ENCODE assay signal across 15 mouse cellular contexts in genomic region chr3:96579239-96579750, GRCm38 (mm10). TPM values are rescaled to one million over a fixed set of nuclear protein-coding genes. Genes with fewer than 3 reads are reported as not detected.
DNase-seq lines count a peak whose midpoint lies in the region; ATAC-seq and TF ChIP-seq lines count a peak whose summit lies in the region.
"Had no signal": no experiment of that assay in that cellular context is flagged by ENCODE, and none has a peak within 500 bp of the region (broad histone marks: within the 10 kb centered on the region; RNA-seq: fewer than 3 reads in every experiment).

No protein-coding gene starts in this region.

- H3K9ac ChIP-seq in liver, adult 2 months (ENCODE audit: low read depth, low read length), result no peak overlapping the region
- H3K9ac ChIP-seq in liver, embryonic 15.5 days, result no peak overlapping the region
- H3K9ac ChIP-seq: embryonic facial prominence, embryonic 15.5 days; intestine, embryonic 15.5 days had no signal

- peak; percentile 93 for DNase-seq in heart, adult 11 months
- no peak for DNase-seq in heart, postnatal 14 days
- no peak for DNase-seq in liver, adult 2 months (ENCODE audit: extremely low read depth, low read depth, low spot score)
- DNase-seq in liver, result no peak
- no peak for DNase-seq in spleen, adult 12 weeks (ENCODE audit: low spot score)
- DNase-seq in thymus, postnatal 25 days, result no peak
- DNase-seq: adrenal gland, adult 8-10 months; cerebellum, adult 11 months; right cerebral cortex, postnatal 14 days had no signal

- H3K27me3 ChIP-seq in liver, adult 2 months (ENCODE audit: control insufficient read depth, insufficient read depth, low read length), result no peaks in the 10 kb centered on the region
- no peaks in the 10 kb centered on the region for H3K27me3 ChIP-seq in liver, embryonic 15.5 days
- H3K27me3 ChIP-seq: embryonic facial prominence, embryonic 15.5 days; intestine, embryonic 15.5 days; Patski had no signal

- no peaks in the 10 kb centered on the region for H3K9me3 ChIP-seq in liver, embryonic 15.5 days (replicated peaks)
- H3K9me3 ChIP-seq: embryonic facial prominence, embryonic 15.5 days; intestine, embryonic 15.5 days had no signal

- H3K27ac ChIP-seq in liver, adult 2 months (replicated peaks; ENCODE audit: insufficient read depth, low read depth, low read length), result 0 out of 2 replicates have a peak overlapping the region, but pooled peaks have one; percentile 6
- H3K27ac ChIP-seq in cortical plate, adult 2 months (ENCODE audit: insufficient read depth, low read length), result 0 out of 2 replicates have a peak overlapping the region, but pooled peaks have one; percentile 22
- H3K27ac ChIP-seq in liver, embryonic 15.5 days (replicated peaks), result peak overlapping the region; percentile 35; the same call in 1 of the 2 replicates
- H3K27ac ChIP-seq: embryonic facial prominence, embryonic 15.5 days; intestine, embryonic 15.5 days had no signal

- intact Hi-C loops in heart, postnatal 14 days (cut with DNase I), result no loop called here

- no peak for ATAC-seq in liver, embryonic 15.5 days (ENCODE audit: insufficient read depth)

- TF ChIP-seq POLR2A in liver, adult 2 months (IDR thresholded peaks at IDR 0.05; ENCODE audit: extremely low read depth, insufficient read depth, low read length), result no peak
- TF ChIP-seq POLR2A in cortical plate, adult 2 months (IDR thresholded peaks at IDR 0.05; ENCODE audit: extremely low read depth, insufficient read depth, low read length), result no peak

- TF ChIP-seq CTCF in liver, adult 2 months (IDR thresholded peaks at IDR 0.05; ENCODE audit: low read depth, low read length), result no peak
- TF ChIP-seq CTCF in cortical plate, adult 2 months (IDR thresholded peaks at IDR 0.05; ENCODE audit: extremely low read depth, insufficient read depth, low read length), result no peak

- H3K4me2 ChIP-seq in liver, embryonic 15.5 days, result peak overlapping the region; percentile 53; the same call in 1 of the 2 replicates
- H3K4me2 ChIP-seq: embryonic facial prominence, embryonic 15.5 days had no signal

- H3K4me3 ChIP-seq in liver, adult 2 months (ENCODE audit: insufficient read depth, low read depth, low read length), result no peak overlapping the region
- no peak overlapping the region for H3K4me3 ChIP-seq in cortical plate, adult 2 months (ENCODE audit: insufficient read depth, low read length)
- no peak overlapping the region for H3K4me3 ChIP-seq in liver, embryonic 15.5 days (replicated peaks)
- H3K4me3 ChIP-seq: intestine, embryonic 15.5 days had no signal

- peaks cover 23% of the 10 kb centered on the region for H3K4me1 ChIP-seq in liver, adult 2 months (ENCODE audit: control insufficient read depth, insufficient read depth, low read length)
- H3K4me1 ChIP-seq in cortical plate, adult 2 months (ENCODE audit: control insufficient read depth, insufficient read depth, low read length), result peaks cover 6% of the 10 kb centered on the region
- H3K4me1 ChIP-seq in liver, embryonic 15.5 days (replicated peaks), result peaks cover 48% of the 10 kb centered on the region

- no peaks in the 10 kb centered on the region for H3K36me3 ChIP-seq in liver, adult 2 months (ENCODE audit: control insufficient read depth, insufficient read depth, low read length)
- H3K36me3 ChIP-seq in liver, embryonic 15.5 days (replicated peaks), result no peaks in the 10 kb centered on the region
- H3K36me3 ChIP-seq: embryonic facial prominence, embryonic 15.5 days; intestine, embryonic 15.5 days had no signal

- WGBS in liver, adult 2 months, result 82% methylated on average over 4 of the region's 4 CpGs
- 61% methylated on average over 4 of the region's 4 CpGs for WGBS in liver, embryonic 15.5 days (ENCODE audit: insufficient replicate concordance)

- H3K79me2 ChIP-seq in liver, adult 2 months (ENCODE audit: control insufficient read depth, insufficient read depth, low read length), result no peaks in the 10 kb centered on the region

RNA-seq across cellular contexts. Expression of gene Gm16253, which starts 2.5 kb away (rescaled TPM):
- 1 to 10 TPM; 3.7 to 4.5 TPM for total RNA-seq in heart, postnatal 14 days (2021)
- not detected in 2 replicates for total RNA-seq in liver, adult 2 months (2014; rRNA removed)
- not detected in 2 replicates for polyA plus RNA-seq in liver, adult 2 months (2012; rRNA removed)
- polyA plus RNA-seq in cortical plate, adult 2 months (2012; rRNA removed), result not detected in 2 replicates
- 0.17 and 0.23 TPM in 2 replicates for polyA plus RNA-seq in liver, embryonic 15.5 days (2015; fragmentation: Nextera tagmentation; extraction: Ambion mirVana)
- total RNA-seq: adrenal gland, adult 8-10 months; granulocyte monocyte progenitor cell, adult 5-6 weeks had no signal

RNA-seq across cellular contexts. Expression of gene Polr3gl, which starts 14.7 kb away (rescaled TPM):
- total RNA-seq in heart, postnatal 14 days (2021), result 10 to 100 TPM; 21.8 to 25.3 TPM
- total RNA-seq in liver, adult 2 months (2014; rRNA removed), result 5.7 and 8.2 TPM in 2 replicates
- polyA plus RNA-seq in liver, adult 2 months (2012; rRNA removed), result 7.0 and 7.7 TPM in 2 replicates
- 44.5 and 55.9 TPM in 2 replicates for polyA plus RNA-seq in cortical plate, adult 2 months (2012; rRNA removed)
- 10.9 and 11.7 TPM in 2 replicates for polyA plus RNA-seq in liver, embryonic 15.5 days (2015; fragmentation: Nextera tagmentation; extraction: Ambion mirVana)

RNA-seq across cellular contexts. Expression of gene Ankrd34a, which starts 17.1 kb away (rescaled TPM):
- 1 to 10 TPM; 1.3 to 1.8 TPM for total RNA-seq in heart, postnatal 14 days (2021)
- 0.07 TPM in 1 of 2 replicates, not detected in the other for total RNA-seq in liver, adult 2 months (2014; rRNA removed)
- polyA plus RNA-seq in liver, adult 2 months (2012; rRNA removed), result 0.05 and 0.07 TPM in 2 replicates
- polyA plus RNA-seq in cortical plate, adult 2 months (2012; rRNA removed), result 61.6 and 61.9 TPM in 2 replicates
- polyA plus RNA-seq in liver, embryonic 15.5 days (2015; fragmentation: Nextera tagmentation; extraction: Ambion mirVana), result 0.12 and 0.15 TPM in 2 replicates
- total RNA-seq: granulocyte monocyte progenitor cell, adult 5-6 weeks had no signal

RNA-seq across cellular contexts. Expression of gene Txnip, which starts 21.5 kb away (rescaled TPM):
- total RNA-seq in heart, postnatal 14 days (2021), result 100 to 1,000 TPM; 512 to 552 TPM
- total RNA-seq in liver, adult 2 months (2014; rRNA removed), result 153 and 159 TPM in 2 replicates
- polyA plus RNA-seq in liver, adult 2 months (2012; rRNA removed), result 51.0 and 74.3 TPM in 2 replicates
- polyA plus RNA-seq in cortical plate, adult 2 months (2012; rRNA removed), result 31.4 and 38.5 TPM in 2 replicates
- 42.8 and 46.8 TPM in 2 replicates for polyA plus RNA-seq in liver, embryonic 15.5 days (2015; fragmentation: Nextera tagmentation; extraction: Ambion mirVana)

RNA-seq across cellular contexts. Expression of gene Lix1l, which starts 21.7 kb away (rescaled TPM):
- total RNA-seq in heart, postnatal 14 days (2021), result 10 to 100 TPM; 28.3 to 28.6 TPM
- total RNA-seq in liver, adult 2 months (2014; rRNA removed), result 3.0 and 3.1 TPM in 2 replicates
- 2.5 and 3.3 TPM in 2 replicates for polyA plus RNA-seq in liver, adult 2 months (2012; rRNA removed)
- polyA plus RNA-seq in cortical plate, adult 2 months (2012; rRNA removed), result 20.9 and 22.7 TPM in 2 replicates
- 0.47 and 0.64 TPM in 2 replicates for polyA plus RNA-seq in liver, embryonic 15.5 days (2015; fragmentation: Nextera tagmentation; extraction: Ambion mirVana)

Comparison
In these comparisons a context has a peak if more than half of its experiments do, and no peak if none do; other contexts are left out.
1. RNA of gene Ankrd34a, which starts 17.1 kb away (polyA plus RNA-seq): 61.6 to 61.9 TPM in cortical plate, adult 2 months; 0.12 to 0.15 TPM in liver, embryonic 15.5 days and 0.05 to 0.07 TPM in liver, adult 2 months; every median in the first group is over 10 times any median in the second.
2. Peak in every context shown above with its lines, with median percentiles within 50 percentile points of each other: H3K27ac ChIP-seq.